Mouse (Mus musculus) stomach, postnatal 0 days (tissue): ENCODE measurements at regions not wholly inside any gene's neighbourhood (a gene's known extent, or its start where the extent isn't known, plus 50 kb on each side); places are given as distances from the start of the nearest gene placed in this dataset.

Source experiments
- CTCF ChIP-seq: IDR thresholded peaks from 2 replicates; pipeline ENCODE4 v1.5.1; 2016; ENCODE audit warnings: antibody characterized with exemption, low read depth, mild to moderate bottlenecking, moderate library complexity
- EP300 ChIP-seq: optimal IDR thresholded peaks from 2 replicates; pipeline ENCODE3; 2016; ENCODE audit warnings: antibody characterized with exemption

GRCm38 (mm10) chr7:117161193-117161908 is 219.4 kb upstream of the Xylt1 start:
- TF ChIP-seq CTCF (no peak), EP300 (no peak)
